Mouse (Mus musculus): ENCODE data around the gene Klk10. TPM values are rescaled to one million over a fixed set of nuclear protein-coding genes. Genes with fewer than 3 reads are reported as not detected.

The Klk10 gene
- total and polyA plus RNA-seq, 3 experiments: not detected

GRCm38 (mm10) chr7:43796355-43796754 is 15.5 kb downstream of the Klk10 start:
- Histone ChIP-seq H3K79me2 (replicated peaks; ENCODE audit: control insufficient read depth, extremely low read depth, insufficient read depth, poor library complexity, severe bottlenecking) (no peaks in the 10 kb centered on the region), H3K27ac (ENCODE audit: insufficient read depth, low read depth) (no peak overlapping the region), H3K36me3 (replicated peaks in 1 of 2; ENCODE audit: control insufficient read depth in 1 of 2, insufficient read depth in 1 of 2, low read length in 1 of 2) (no peaks in the 10 kb centered on the region), H3K4me1 (ENCODE audit: control insufficient read depth in 1 of 2, insufficient read depth in 2 of 2) (peaks cover 6 to 20% of the 10 kb centered on the region in 2 experiments), H3K9ac (ENCODE audit: insufficient read depth, low read depth) (no peak overlapping the region; the same call in 1 of the 2 replicates), H3K27me3 (replicated peaks) (peaks cover 88% of the 10 kb centered on the region), H3K4me2 (ENCODE audit: insufficient read depth, low read depth, poor library complexity, severe bottlenecking) (peak overlapping the region; percentile 70), H3K4me3 (replicated peaks in 1 of 3; ENCODE audit: low read depth in 2 of 3, low read length in 2 of 3, poor library complexity in 1 of 3) (peak overlapping the region in 1 of 3 experiments; percentile 72), H3K9me3 (replicated peaks; ENCODE audit: low read length) (no peaks in the 10 kb centered on the region)
- dilution Hi-C loops (cut with MboI; ENCODE audit: extremely low pct_ligation_motif_present, extremely low pct_unique_long_range_greater_than_20kb, low sequenced_read_pairs) (no loop called here), in situ Hi-C loops (cut with MboI; ENCODE audit: low pct_ligation_motif_present, low pct_unique_long_range_greater_than_20kb, low sequenced_read_pairs) (loop anchor here (25.0 kb wide), 1 partner anchor 309 kb away; the partner anchor contains the start of gene Iglon5)
- no peak for DNase-seq (ENCODE audit: extremely low read depth)
- TF ChIP-seq MEF2A (IDR thresholded peaks at IDR 0.05; ENCODE audit: borderline replicate concordance, low read depth, low read length) (no peak), USF2 (conservative IDR thresholded peaks at IDR 0.05; ENCODE audit: low read depth, low read length) (no peak), MAZ (IDR thresholded peaks at IDR 0.05; ENCODE audit: low read depth, low read length) (no peak), MAFK (IDR thresholded peaks at IDR 0.05; ENCODE audit: insufficient replicate concordance, low read length) (no peak), JUND (conservative IDR thresholded peaks at IDR 0.05; ENCODE audit: low read depth, low read length) (no peak), UBTF (IDR thresholded peaks at IDR 0.05; ENCODE audit: low read depth, low read length) (no peak), SIN3A (IDR thresholded peaks at IDR 0.05; ENCODE audit: low read length) (no peak), MAX (IDR thresholded peaks at IDR 0.05; ENCODE audit: low read length) (no peak), ETS1 (conservative IDR thresholded peaks at IDR 0.05; ENCODE audit: low read depth, low read length) (no peak)

- no peak for DNase-seq (ENCODE audit: extremely low read depth)
- H3K79me2 ChIP-seq (replicated peaks; ENCODE audit: control insufficient read depth, extremely low read depth, insufficient read depth, poor library complexity, severe bottlenecking): no peaks in the 10 kb centered on the region
- dilution Hi-C loops (cut with MboI; ENCODE audit: extremely low pct_ligation_motif_present, extremely low pct_unique_long_range_greater_than_20kb, low sequenced_read_pairs): no loop called here
- peak within 1 kb of the TSS; percentile 70 for H3K4me2 ChIP-seq (ENCODE audit: insufficient read depth, low read depth, poor library complexity, severe bottlenecking)
- H3K27me3 ChIP-seq (replicated peaks): peaks cover 86% of the 10 kb centered on the region
- H3K4me3 ChIP-seq (replicated peaks in 1 of 3; ENCODE audit: low read depth in 2 of 3, low read length in 2 of 3, poor library complexity in 1 of 3): peak within 1 kb of the TSS; percentile 15 to 72 (median 52)
- peaks cover 6 to 20% of the 10 kb centered on the region in 2 experiments for H3K4me1 ChIP-seq (ENCODE audit: control insufficient read depth in 1 of 2, insufficient read depth in 2 of 2)
- no peaks in the 10 kb centered on the region for H3K9me3 ChIP-seq (replicated peaks; ENCODE audit: low read length)
- H3K27ac ChIP-seq (ENCODE audit: insufficient read depth, low read depth): no peak within 1 kb of the TSS
- H3K9ac ChIP-seq (ENCODE audit: insufficient read depth, low read depth): peak within 1 kb of the TSS; percentile 19; the same call in 1 of the 2 replicates
- peaks cover 0 to 4% of the 10 kb centered on the region in 2 experiments for H3K36me3 ChIP-seq (replicated peaks in 1 of 2; ENCODE audit: control insufficient read depth in 1 of 2, insufficient read depth in 1 of 2, low read length in 1 of 2)
- no peak for TF ChIP-seq ZMIZ1 (IDR thresholded peaks at IDR 0.05; ENCODE audit: low read depth, low read length)
- TF ChIP-seq TCF12 (IDR thresholded peaks at IDR 0.05; ENCODE audit: low read depth, low read length): 0 out of 2 replicates have a peak, but pooled peaks have one; percentile 29
- TF ChIP-seq POLR2A (IDR thresholded peaks at IDR 0.05; ENCODE audit: low read depth, low read length): peak; percentile 51
- peak; percentile 15; the same call in 1 of the 2 replicates for TF ChIP-seq HCFC1 (IDR thresholded peaks at IDR 0.05; ENCODE audit: low read depth, low read length)
- in situ Hi-C loops (cut with MboI; ENCODE audit: low pct_ligation_motif_present, low pct_unique_long_range_greater_than_20kb, low sequenced_read_pairs): loop anchor here (25.0 kb wide), 1 partner anchor 310 kb away; the partner anchor contains the start of gene Iglon5
Measured at GRCm38 (mm10) chr7:43797333-43797769, 16.5 kb downstream of the Klk10 start, which contains the start of gene Klk8. TSS of gene Klk8 (plus strand) at chr7:43797577.

Measured in CH12.LX (cell line).